Mouse (Mus musculus) forebrain, postnatal 0 days (tissue): ENCODE results near the gene Ppp1r12c. TPM values are rescaled to one million over a fixed set of nuclear protein-coding genes. Genes with fewer than 3 reads are reported as not detected.

Experiments
- ATAC-seq: fragments of 200-750 bp; cut with Nextera tagmentation; 2 replicates; pipeline ENCODE4 v1.8.0; 2017; ENCODE audit warnings: mild to moderate bottlenecking, moderate library complexity
- DNase-seq: peaks from one replicate; pipeline ENCODE4 v3.0.0-alpha.2; 2015
- H3K27ac ChIP-seq: fragments of 300-500 bp; sonication (generic); 2 replicates; pipeline ENCODE4 v1.5.1; 2014; ENCODE audit warnings: low read depth, mild to moderate bottlenecking, antibody characterized with exemption, low read length, moderate library complexity, mixed read lengths
- H3K27me3 ChIP-seq: fragments of 300-500 bp; sonication (generic); 2 replicates; pipeline ENCODE4 v1.6.1; 2014; ENCODE audit warnings: mild to moderate bottlenecking, low read length, mixed read lengths; ENCODE audit not compliant: insufficient read depth
- H3K36me3 ChIP-seq: fragments of 300-500 bp; sonication (generic); 2 replicates; pipeline ENCODE4 v1.6.1; 2014; ENCODE audit warnings: mild to moderate bottlenecking, moderate library complexity; ENCODE audit not compliant: insufficient read depth
- H3K4me1 ChIP-seq: fragments of 300-500 bp; sonication (generic); 2 replicates; pipeline ENCODE4 v1.6.1; 2014; ENCODE audit warnings: antibody characterized with exemption; ENCODE audit not compliant: insufficient read depth
- H3K4me2 ChIP-seq: fragments of 300-500 bp; sonication (generic); 2 replicates; pipeline ENCODE4 v1.6.1; 2014; ENCODE audit warnings: low read depth, mild to moderate bottlenecking, moderate library complexity
- H3K4me3 ChIP-seq: fragments of 300-500 bp; sonication (generic); 2 replicates; pipeline ENCODE4 v1.5.1; 2014; ENCODE audit warnings: low read depth, low read length, mixed read lengths
- H3K9ac ChIP-seq: fragments of 300-500 bp; sonication (generic); 2 replicates; pipeline ENCODE4 v1.6.1; 2014; ENCODE audit warnings: mild to moderate bottlenecking
- H3K9me3 ChIP-seq: fragments of 300-500 bp; sonication (generic); 2 replicates; pipeline ENCODE4 v1.6.1; 2016; ENCODE audit warnings: low read length
- CTCF ChIP-seq: sonication (generic); IDR thresholded peaks from 2 replicates; pipeline ENCODE4 v1.5.1; 2016; ENCODE audit warnings: antibody characterized with exemption, control low read depth, low read depth
- WGBS: fragments of 180-500 bp; shearing (Covaris S2); extraction: QIAGEN DNeasy Blood & Tissue Kit; methylation state at CpG from one replicate; pipeline ENCODE4 v1.1.7; 2014; 5-methylcytosine and 5-hydroxymethylcytosine counted together
- polyA plus RNA-seq: library from polyadenylated mRNA; unstranded; fragments of >200 nt; fragmentation: Nextera tagmentation; extraction: Ambion mirVana; gene quantifications from 2 replicates; pipeline ENCODE4 v1.2.1, GENCODE M21; 2015
- total RNA-seq: library from RNA; depleted of rRNA; stranded (reverse); fragments of >200 nt; gene quantifications from 2 replicates; pipeline ENCODE4 v1.2.3, GENCODE M21; 2014

Ppp1r12c gene
- total and polyA plus RNA-seq, 2 experiments from 2014 or later: 35.1 to 94.2 TPM

- H3K27ac ChIP-seq: no peak overlapping the region
- H3K4me2 ChIP-seq: no peak overlapping the region
- 30% methylated on average over 4 of the region's 4 CpGs for WGBS
- H3K4me3 ChIP-seq: no peak overlapping the region
- DNase-seq (no peak), ATAC-seq (no peak)
- H3K36me3 ChIP-seq: no peaks in the 10 kb centered on the region
- H3K9ac ChIP-seq: no peak overlapping the region
- H3K27me3 ChIP-seq: no peaks in the 10 kb centered on the region
- no peaks in the 10 kb centered on the region for H3K4me1 ChIP-seq
- H3K9me3 ChIP-seq: no peaks in the 10 kb centered on the region
- TF ChIP-seq CTCF: no peak
These were observed 48.8 kb downstream of the Ppp1r12c start for GRCm38 (mm10) chr7:4452644-4453043.

DNA sequence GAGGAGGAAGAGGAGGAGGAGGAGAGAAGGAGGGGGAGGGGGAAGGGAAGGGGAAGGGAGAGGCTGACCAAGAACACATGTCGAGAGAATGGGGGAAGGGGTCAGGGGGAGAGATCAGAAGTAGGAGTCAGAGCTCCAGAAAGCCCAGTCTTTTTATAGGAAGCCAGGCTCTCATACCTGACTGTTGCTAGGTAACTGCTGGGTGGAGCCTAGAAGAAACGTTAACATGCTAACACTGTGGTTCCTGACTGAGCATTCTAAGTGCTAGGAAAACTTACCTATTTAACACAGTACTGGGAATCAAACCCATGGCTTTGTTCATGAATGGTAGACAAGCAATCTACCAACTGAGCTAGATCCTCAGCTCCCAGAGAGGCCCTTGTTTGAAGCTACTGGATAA, 52.3 kb downstream of the Ppp1r12c start:
- H3K36me3 ChIP-seq: no peaks in the 10 kb centered on the region
- 8% methylated on average over 2 of the region's 2 CpGs for WGBS
- no peak for TF ChIP-seq CTCF
- no peak overlapping the region for H3K4me3 ChIP-seq
- DNase-seq (no peak), ATAC-seq (no peak)
- 0 out of 2 replicates have a peak, but pooled peaks cover 3% of the 10 kb centered on the region for H3K4me1 ChIP-seq
- no peak overlapping the region for H3K4me2 ChIP-seq
- H3K27me3 ChIP-seq: no peaks in the 10 kb centered on the region
- H3K9me3 ChIP-seq: no peaks in the 10 kb centered on the region
- H3K9ac ChIP-seq: no peak overlapping the region
- H3K27ac ChIP-seq: no peak overlapping the region

DNA sequence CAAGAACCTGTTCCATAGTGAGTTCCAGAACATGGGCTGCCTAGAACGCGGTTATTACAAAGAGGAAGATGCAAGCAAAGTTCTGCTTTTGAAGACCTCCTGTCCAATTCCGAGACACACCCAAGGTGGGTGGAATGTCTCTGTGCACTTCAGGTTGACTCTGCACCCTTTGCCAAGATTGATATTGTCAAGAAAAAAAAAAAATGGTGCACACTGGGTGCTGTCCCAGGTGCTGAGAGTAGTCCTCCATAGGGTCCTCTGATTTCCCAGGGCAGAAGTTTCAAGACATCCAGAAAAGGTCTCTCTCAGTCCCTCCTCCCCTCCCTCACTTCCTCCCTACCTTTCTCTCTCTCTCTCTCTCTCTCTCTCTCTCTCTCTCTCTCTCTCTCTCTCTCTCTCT, 53.0 kb downstream of the Ppp1r12c start:
- Histone ChIP-seq H3K4me2 (no peak overlapping the region), H3K27ac (no peak overlapping the region), H3K4me3 (no peak overlapping the region), H3K9ac (no peak overlapping the region), H3K36me3 (0 out of 2 replicates have a peak, but pooled peaks cover 6% of the 10 kb centered on the region), H3K9me3 (no peaks in the 10 kb centered on the region), H3K4me1 (0 out of 2 replicates have a peak, but pooled peaks cover 3% of the 10 kb centered on the region), H3K27me3 (no peaks in the 10 kb centered on the region)
- DNase-seq (no peak), ATAC-seq (no peak)
- 83% methylated on average over 3 of the region's 3 CpGs for WGBS
- TF ChIP-seq CTCF: no peak

GRCm38 (mm10) chr7:4447138-4447537, 54.3 kb downstream of the Ppp1r12c start:
- 3% methylated on average over 1 of the region's 1 CpGs for WGBS
- ATAC-seq (no peak), DNase-seq (no peak)
- H3K27me3 ChIP-seq: no peaks in the 10 kb centered on the region
- 0 out of 2 replicates have a peak, but pooled peaks cover 3% of the 10 kb centered on the region for H3K4me1 ChIP-seq
- H3K27ac ChIP-seq: no peak overlapping the region
- H3K36me3 ChIP-seq: peaks cover 19% of the 10 kb centered on the region
- no peaks in the 10 kb centered on the region for H3K9me3 ChIP-seq
- H3K4me2 ChIP-seq: no peak overlapping the region
- peak; percentile 26; the same call in 1 of the 2 replicates for TF ChIP-seq CTCF
- H3K4me3 ChIP-seq: no peak overlapping the region
- no peak overlapping the region for H3K9ac ChIP-seq

DNA sequence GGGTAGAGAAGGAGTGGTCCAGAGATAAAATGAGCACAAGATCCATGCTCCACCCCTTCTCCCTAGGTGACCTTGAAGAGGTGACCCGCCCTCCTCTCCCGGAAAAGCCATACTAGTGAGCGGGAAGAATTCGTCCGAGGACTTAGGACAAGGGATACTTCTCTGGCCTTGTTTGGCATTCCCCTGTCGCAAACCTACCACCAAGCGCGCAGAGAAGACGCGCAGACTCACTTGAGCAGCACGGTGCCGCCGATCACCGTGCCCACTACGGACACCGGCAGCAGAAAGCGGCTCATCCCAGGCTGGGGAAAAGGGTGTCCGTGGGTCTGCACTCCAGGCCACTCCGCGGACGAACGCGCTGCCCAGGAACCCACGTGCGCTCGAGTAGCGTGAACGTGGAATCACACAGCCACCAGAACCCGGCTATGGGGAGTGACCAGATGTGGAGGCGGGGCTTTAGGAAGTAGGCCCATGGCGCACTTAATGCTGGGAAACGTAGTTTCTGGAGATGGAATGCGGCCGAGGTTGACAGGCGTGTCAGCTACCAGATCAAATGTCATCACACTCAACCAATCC, 56.2 kb downstream of the Ppp1r12c start, which contains the start of gene Rdh13:
Gene Rdh13 (minus strand): TSS at position 434 of the 576 bp plus-strand sequence.
- H3K9ac ChIP-seq: peak within 1 kb of the TSS; percentile 69
- H3K4me2 ChIP-seq: peak within 1 kb of the TSS; percentile 57
- H3K27ac ChIP-seq: peak within 1 kb of the TSS; percentile 68
- DNase-seq: peak; percentile 91
- peaks cover 36% of the 10 kb centered on the region for H3K36me3 ChIP-seq
- H3K4me1 ChIP-seq: 0 out of 2 replicates have a peak, but pooled peaks cover 3% of the 10 kb centered on the region
- WGBS: under 1% methylated on average over 35 of the region's 35 CpGs
- no peaks in the 10 kb centered on the region for H3K27me3 ChIP-seq
- peak; percentile 42 for TF ChIP-seq CTCF
- H3K4me3 ChIP-seq: peak within 1 kb of the TSS; percentile 77
- H3K9me3 ChIP-seq: no peaks in the 10 kb centered on the region
- ATAC-seq: peak; percentile 97

- Histone ChIP-seq H3K4me3 (no peak overlapping the region), H3K4me2 (no peak overlapping the region), H3K4me1 (0 out of 2 replicates have a peak, but pooled peaks cover 3% of the 10 kb centered on the region), H3K27me3 (no peaks in the 10 kb centered on the region), H3K9me3 (no peaks in the 10 kb centered on the region), H3K36me3 (peaks cover 66% of the 10 kb centered on the region), H3K9ac (no peak overlapping the region), H3K27ac (no peak overlapping the region)
- DNase-seq (no peak), ATAC-seq (no peak)
- no peak for TF ChIP-seq CTCF
- WGBS: 93% methylated on average over 10 of the region's 10 CpGs
These were observed 60.9 kb downstream of the Ppp1r12c start for GRCm38 (mm10) chr7:4440549-4440948.

GRCm38 (mm10) chr7:4437721-4438120, 63.8 kb downstream of the Ppp1r12c start:
- no peaks in the 10 kb centered on the region for H3K4me1 ChIP-seq
- no peak overlapping the region for H3K4me3 ChIP-seq
- H3K9me3 ChIP-seq: no peaks in the 10 kb centered on the region
- WGBS: 95% methylated on average over 2 of the region's 2 CpGs
- DNase-seq: no peak
- no peak overlapping the region for H3K4me2 ChIP-seq
- H3K36me3 ChIP-seq: peaks cover 74% of the 10 kb centered on the region
- no peaks in the 10 kb centered on the region for H3K27me3 ChIP-seq
- H3K27ac ChIP-seq: no peak overlapping the region
- no peak overlapping the region for H3K9ac ChIP-seq
- TF ChIP-seq CTCF: no peak
- no peak for ATAC-seq
